Mouse (Mus musculus) lung, postnatal 0 days (tissue): ENCODE results near the gene Slc6a1.

Experiments
- CTCF ChIP-seq: IDR thresholded peaks from 2 replicates; pipeline ENCODE4 v1.5.1; 2016; ENCODE audit warnings: antibody characterized with exemption, mild to moderate bottlenecking
- EP300 ChIP-seq: IDR thresholded peaks from 2 replicates; pipeline ENCODE4 v1.6.1; 2016; ENCODE audit warnings: antibody characterized with exemption, mild to moderate bottlenecking, control low read depth

GRCm38 (mm10) chr6:114282469-114283277, at the start of gene Slc6a1:
- no peak for TF ChIP-seq CTCF
- TF ChIP-seq EP300 = no peak
